Mouse (Mus musculus) liver, postnatal 0 days (tissue): ENCODE data around the gene Higd1a.

ENCODE experiments used
- CTCF ChIP-seq: sonication (generic); IDR thresholded peaks from 2 replicates; pipeline ENCODE4 v1.5.1; 2016; ENCODE audit warnings: antibody characterized with exemption, low read depth
- EP300 ChIP-seq: IDR thresholded peaks from 2 replicates; pipeline ENCODE4 v1.6.1; 2016; ENCODE audit warnings: antibody characterized with exemption, low read depth, mild to moderate bottlenecking

DNA sequence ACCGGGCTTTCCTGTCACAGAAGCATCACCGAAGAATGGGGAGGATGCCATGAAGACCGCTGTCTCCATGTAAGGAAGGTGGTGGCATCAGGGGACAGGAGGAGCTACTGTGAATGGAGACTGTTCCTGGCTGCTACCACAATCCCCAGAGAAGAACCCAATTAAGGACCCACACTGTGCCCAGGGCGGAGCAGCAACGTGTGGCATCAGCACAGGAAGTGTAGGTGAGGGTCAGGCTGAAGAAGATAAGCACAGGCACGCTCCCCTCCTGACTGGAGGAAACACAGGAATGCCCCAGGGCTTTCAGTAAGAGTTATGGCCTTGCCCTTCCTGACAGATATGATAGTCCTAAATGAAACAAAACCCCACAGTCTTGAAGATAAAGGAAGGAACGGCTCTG is 55.4 kb downstream of the Higd1a start:
- TF ChIP-seq CTCF (no peak), EP300 (no peak)
